Mouse (Mus musculus): ENCODE data around the gene Tmem115. TPM values are rescaled to one million over a fixed set of nuclear protein-coding genes. Genes with fewer than 3 reads are reported as not detected.
"Not testable (repeated sequence)": the region's sequence is repeated elsewhere in the genome, so short reads cannot be mapped to it uniquely, and the experiment has no call there.

Tmem115 gene
- polyA plus RNA-seq, 1 experiment from 2014 or later = 30.4 TPM

GRCm38 (mm10) chr9:107551117-107551889 lies 17.6 kb downstream of the Tmem115 start, which contains the start of gene Rassf1:
Rassf1 (plus strand) TSS chr9:107551555.
- Histone ChIP-seq H3K4me2 (peak within 1 kb of the TSS; percentile 96), H3K27ac (replicated peaks) (peak within 1 kb of the TSS; percentile 51), H3K36me3 (no peaks in the 10 kb centered on the region), H3K4me1 (peaks cover 57% of the 10 kb centered on the region), H3K9ac (peak within 1 kb of the TSS; percentile 83), H3K27me3 (replicated peaks) (peaks cover 46% of the 10 kb centered on the region), H3K4me3 (peak within 1 kb of the TSS; percentile 58), H3K9me3 (no peaks in the 10 kb centered on the region)
- 0 out of 2 replicates have a peak, but pooled peaks have one; percentile 0 for ATAC-seq (ENCODE audit: extremely low read depth, insufficient number of reproducible peaks, low FRiP score, low TSS enrichment)
- 1% methylated on average over 62 of the region's 63 CpGs for WGBS

DNA sequence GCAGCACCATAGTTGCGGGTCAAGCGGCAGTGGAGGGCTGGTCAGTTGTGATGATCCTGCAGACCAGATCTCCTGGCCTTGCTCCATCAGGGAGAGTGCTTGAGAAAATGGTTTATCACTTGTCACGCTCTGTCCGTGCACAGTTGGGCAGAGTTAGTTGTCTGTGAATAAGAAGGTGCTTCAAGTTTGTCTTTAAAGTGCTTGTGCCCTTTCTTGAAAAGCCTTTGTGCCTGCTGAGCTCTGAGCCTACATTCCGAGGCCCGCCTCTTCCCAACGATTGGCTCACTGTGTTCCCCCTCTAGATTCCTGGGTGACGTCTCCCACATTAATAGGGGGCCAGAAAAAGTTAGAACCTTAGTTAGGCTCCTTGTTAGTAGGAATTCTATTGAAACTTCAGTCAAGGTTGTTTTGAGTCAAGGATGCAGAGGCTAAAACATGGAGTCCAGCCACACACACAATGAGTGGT lies 18.2 kb downstream of the Tmem115 start:
- 16% methylated on average over 8 of the region's 8 CpGs for WGBS

DNA sequence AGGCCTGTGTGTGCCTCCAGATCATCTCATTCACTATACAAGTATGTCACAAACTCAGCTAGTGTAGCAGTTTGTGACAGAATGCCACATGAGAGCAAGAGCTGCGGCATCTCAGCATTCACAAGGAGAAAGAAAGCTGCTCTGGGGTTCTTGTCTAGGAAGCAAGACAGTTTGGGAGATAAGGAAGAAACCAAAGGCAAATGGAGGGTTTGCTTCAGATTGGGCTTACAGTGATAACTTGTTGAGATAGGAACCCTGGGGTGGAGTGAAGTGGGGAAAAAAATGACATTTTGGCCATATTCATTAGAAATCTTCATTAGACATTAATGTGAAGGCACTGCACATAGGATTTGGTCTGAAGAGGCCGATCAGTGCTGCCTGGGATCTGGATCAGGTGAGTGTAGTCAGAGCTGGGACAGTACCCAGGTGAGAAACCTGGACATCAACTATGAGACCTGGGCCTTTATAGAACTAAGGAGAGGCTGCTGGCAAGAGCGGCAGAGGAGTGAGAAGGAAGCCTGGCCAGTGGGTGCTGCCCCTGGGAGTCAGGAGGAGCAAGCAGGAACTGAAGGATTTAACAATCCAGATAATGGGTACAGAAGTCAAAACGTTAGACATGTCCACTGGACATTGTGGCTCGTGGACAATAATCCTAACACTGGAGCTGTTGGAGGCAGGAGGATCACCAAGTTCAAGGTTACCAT lies 19.1 kb downstream of the Tmem115 start:
- WGBS = 77% methylated on average over 5 of the region's 5 CpGs
- Histone ChIP-seq H3K27ac (replicated peaks) (no peak overlapping the region), H3K4me1 (peaks cover 56% of the 10 kb centered on the region), H3K4me2 (peak overlapping the region; percentile 96), H3K4me3 (peak overlapping the region; percentile 86), H3K27me3 (replicated peaks) (peaks cover 41% of the 10 kb centered on the region), H3K9ac (peak overlapping the region; percentile 88), H3K9me3 (no peaks in the 10 kb centered on the region), H3K36me3 (peaks cover 15% of the 10 kb centered on the region)
- no peak for ATAC-seq (ENCODE audit: extremely low read depth, insufficient number of reproducible peaks, low FRiP score, low TSS enrichment)

More for the DNA sequence above, 18.2 kb downstream of the Tmem115 start:
- H3K36me3 ChIP-seq = peaks cover 6% of the 10 kb centered on the region
- H3K27ac ChIP-seq (replicated peaks) = peak overlapping the region; percentile 51
- no peak for ATAC-seq (ENCODE audit: extremely low read depth, insufficient number of reproducible peaks, low FRiP score, low TSS enrichment)
- H3K4me2 ChIP-seq = peak overlapping the region; percentile 96
- H3K9me3 ChIP-seq = no peaks in the 10 kb centered on the region
- H3K9ac ChIP-seq = peak overlapping the region; percentile 83
- H3K4me1 ChIP-seq = peaks cover 58% of the 10 kb centered on the region
- H3K4me3 ChIP-seq = peak overlapping the region; percentile 58
- peaks cover 46% of the 10 kb centered on the region for H3K27me3 ChIP-seq (replicated peaks)

DNA sequence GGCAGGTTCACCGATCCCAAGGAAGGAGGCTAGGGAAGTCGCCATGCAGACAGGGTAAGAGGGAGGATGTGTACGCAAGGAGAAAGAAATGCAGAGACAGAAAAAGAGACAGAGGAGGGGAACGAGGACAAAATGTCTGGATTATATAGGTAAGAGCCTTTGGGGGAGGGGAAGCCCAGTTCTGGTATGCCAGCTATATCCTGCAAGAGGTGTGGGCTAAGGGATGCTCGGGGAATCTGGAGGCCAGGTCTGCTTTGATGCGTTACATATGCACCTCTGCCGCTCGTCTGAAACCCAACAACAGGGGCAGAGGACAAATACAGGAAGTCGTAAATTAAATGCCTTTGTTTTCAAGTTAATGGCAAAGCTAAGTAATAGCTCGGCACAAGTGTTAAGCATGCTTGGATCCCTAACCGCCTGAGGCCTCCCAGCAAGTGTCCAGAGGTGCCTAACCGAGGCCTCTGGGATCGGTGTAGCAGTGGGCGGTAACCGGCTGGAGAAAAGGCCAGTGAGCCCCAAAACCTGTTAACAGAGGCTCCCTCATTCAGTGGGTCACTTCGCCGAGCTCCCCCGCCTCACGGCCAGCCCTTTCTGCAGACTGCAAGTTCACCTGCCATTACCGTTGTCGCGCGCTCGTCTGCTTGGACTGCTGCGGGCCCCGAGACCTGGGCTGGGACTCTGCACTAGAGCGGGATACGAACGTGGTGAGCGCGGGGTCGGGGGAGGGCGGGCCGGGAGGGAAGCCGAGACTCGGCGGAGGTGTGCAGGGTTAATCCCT lies 20.0 kb downstream of the Tmem115 start:
- Histone ChIP-seq H3K4me3 (peak overlapping the region; percentile 86), H3K27ac (replicated peaks) (peak overlapping the region; percentile 99), H3K27me3 (replicated peaks) (peaks cover 32% of the 10 kb centered on the region), H3K36me3 (peaks cover 24% of the 10 kb centered on the region), H3K4me1 (peaks cover 56% of the 10 kb centered on the region), H3K9ac (peak overlapping the region; percentile 88), H3K9me3 (no peaks in the 10 kb centered on the region), H3K4me2 (peak overlapping the region; percentile 96)
- WGBS = 8% methylated on average over 37 of the region's 37 CpGs
- ATAC-seq (ENCODE audit: extremely low read depth, insufficient number of reproducible peaks, low FRiP score, low TSS enrichment) = peak; percentile 17; the same call in 1 of the 2 replicates

GRCm38 (mm10) chr9:107554319-107554825 lies 20.6 kb downstream of the Tmem115 start:
- Histone ChIP-seq H3K4me3 (peak overlapping the region; percentile 86), H3K27me3 (replicated peaks) (peaks cover 25% of the 10 kb centered on the region), H3K4me2 (peak overlapping the region; percentile 96), H3K4me1 (peaks cover 56% of the 10 kb centered on the region), H3K9ac (peak overlapping the region; percentile 95), H3K9me3 (no peaks in the 10 kb centered on the region), H3K27ac (replicated peaks) (peak overlapping the region; percentile 99), H3K36me3 (peaks cover 30% of the 10 kb centered on the region)
- WGBS = under 1% methylated on average over 53 of the region's 53 CpGs
- peak; percentile 88 for ATAC-seq (ENCODE audit: extremely low read depth, insufficient number of reproducible peaks, low FRiP score, low TSS enrichment)

- H3K27me3 ChIP-seq (replicated peaks) = peaks cover 19% of the 10 kb centered on the region
- H3K27ac ChIP-seq (replicated peaks) = peak overlapping the region; percentile 99
- 0% methylated on average over 23 of the region's 23 CpGs for WGBS
- peak overlapping the region; percentile 96 for H3K4me2 ChIP-seq
- no peaks in the 10 kb centered on the region for H3K9me3 ChIP-seq
- no peak for ATAC-seq (ENCODE audit: extremely low read depth, insufficient number of reproducible peaks, low FRiP score, low TSS enrichment)
- H3K9ac ChIP-seq = peak overlapping the region; percentile 95
- H3K4me1 ChIP-seq = peaks cover 56% of the 10 kb centered on the region
- peaks cover 37% of the 10 kb centered on the region for H3K36me3 ChIP-seq
- peak overlapping the region; percentile 86 for H3K4me3 ChIP-seq
Observed at GRCm38 (mm10) chr9:107555031-107555457, 21.3 kb downstream of the Tmem115 start.

GRCm38 (mm10) chr9:107555701-107556100 lies 22.0 kb downstream of the Tmem115 start:
- H3K4me1 ChIP-seq = peaks cover 54% of the 10 kb centered on the region
- ATAC-seq (ENCODE audit: extremely low read depth, insufficient number of reproducible peaks, low FRiP score, low TSS enrichment) = no peak

DNA sequence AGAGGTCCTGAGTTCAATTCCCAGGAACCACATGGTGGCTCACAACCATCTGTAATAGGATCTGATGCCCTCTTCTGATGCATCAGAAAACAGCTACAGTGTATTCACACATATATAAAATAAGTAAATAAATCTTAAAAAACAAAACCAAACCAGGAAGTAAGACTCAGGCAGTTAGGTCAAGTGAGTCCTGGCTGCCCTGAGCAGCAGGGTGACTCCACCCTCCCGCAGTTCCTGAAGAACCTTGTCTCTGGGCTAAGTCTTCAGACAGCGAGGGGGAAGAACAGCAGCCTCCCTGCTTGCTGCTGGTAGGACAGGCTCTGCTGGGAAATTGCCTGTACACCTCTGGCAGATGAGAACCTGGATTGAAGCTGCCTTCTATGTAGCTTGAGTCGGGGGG lies 22.6 kb downstream of the Tmem115 start:
- Histone ChIP-seq H3K9me3 (no peaks in the 10 kb centered on the region), H3K4me1 (peaks cover 48% of the 10 kb centered on the region), H3K36me3 (peaks cover 50% of the 10 kb centered on the region), H3K27me3 (replicated peaks) (peaks cover 8% of the 10 kb centered on the region; the same call in 1 of the 2 replicates), H3K27ac (replicated peaks) (0 out of 2 replicates have a peak overlapping the region, but pooled peaks have one; percentile 12), H3K4me3 (peak overlapping the region; percentile 86), H3K9ac (peak overlapping the region; percentile 95), H3K4me2 (peak overlapping the region; percentile 96)
- 52% methylated on average over 3 of the region's 3 CpGs for WGBS
- ATAC-seq (ENCODE audit: extremely low read depth, insufficient number of reproducible peaks, low FRiP score, low TSS enrichment) = no peak

More at GRCm38 (mm10) chr9:107555701-107556100, 22.0 kb downstream of the Tmem115 start:
- no peaks in the 10 kb centered on the region for H3K9me3 ChIP-seq
- peak overlapping the region; percentile 86 for H3K4me3 ChIP-seq
- H3K36me3 ChIP-seq = peaks cover 44% of the 10 kb centered on the region
- peak overlapping the region; percentile 96 for H3K4me2 ChIP-seq
- peaks cover 12% of the 10 kb centered on the region for H3K27me3 ChIP-seq (replicated peaks)
- WGBS = 20% methylated on average over 2 of the region's 2 CpGs
- peak overlapping the region; percentile 99 for H3K27ac ChIP-seq (replicated peaks)
- peak overlapping the region; percentile 95 for H3K9ac ChIP-seq

GRCm38 (mm10) chr9:107563029-107563581 lies 29.4 kb downstream of the Tmem115 start, which contains the start of gene Tusc2:
Tusc2 (plus strand) TSS chr9:107563255.
- peak; percentile 92 for ATAC-seq (ENCODE audit: extremely low read depth, insufficient number of reproducible peaks, low FRiP score, low TSS enrichment)
- H3K4me1 ChIP-seq = peaks cover 49% of the 10 kb centered on the region
- H3K9me3 ChIP-seq = no peaks in the 10 kb centered on the region
- H3K27ac ChIP-seq (replicated peaks) = peak within 1 kb of the TSS; percentile 76
- WGBS = under 1% methylated on average over 43 of the region's 46 CpGs
- peak within 1 kb of the TSS; percentile 94 for H3K9ac ChIP-seq
- peak within 1 kb of the TSS; percentile 93 for H3K4me3 ChIP-seq
- H3K4me2 ChIP-seq = peak within 1 kb of the TSS; percentile 90
- peaks cover 59% of the 10 kb centered on the region for H3K36me3 ChIP-seq
- no peaks in the 10 kb centered on the region for H3K27me3 ChIP-seq (replicated peaks)

- H3K9me3 ChIP-seq; H3K27me3 ChIP-seq (replicated peaks); ATAC-seq (ENCODE audit: extremely low read depth, insufficient number of reproducible peaks, low FRiP score, low TSS enrichment): not testable (repeated sequence)
- Histone ChIP-seq H3K36me3 (peaks cover 39% of the 10 kb centered on the region), H3K27ac (replicated peaks) (peak overlapping the region; percentile 83), H3K4me3 (peak overlapping the region; percentile 8; the same call in 1 of the 2 replicates), H3K4me2 (peak overlapping the region; percentile 81), H3K4me1 (peaks cover 59% of the 10 kb centered on the region), H3K9ac (peak overlapping the region; percentile 42; the same call in 1 of the 2 replicates)
- 48% methylated on average over 5 of the region's 5 CpGs for WGBS
Observed at GRCm38 (mm10) chr9:107565556-107565955, 31.8 kb downstream of the Tmem115 start.

Data from heart, embryonic 13.5 days (tissue).